Mouse (Mus musculus): ENCODE measurements around the gene Ncoa3. TPM values are rescaled to one million over a fixed set of nuclear protein-coding genes. Genes with fewer than 3 reads are reported as not detected.

Gene Ncoa3
- polyA plus RNA-seq, 1 experiment from 2014 or later, result 15.5 TPM

Other genes with a start within 250 kb of the Ncoa3 start
- gene Zmynd8, start 93.6 kb upstream of the Ncoa3 start, polyA plus RNA-seq (2015; fragmentation: Nextera tagmentation; extraction: Ambion mirVana), result 78.7 and 87.3 TPM in 2 replicates
- 88.1 and 94.5 TPM in 2 replicates for gene Sulf2, start 163.0 kb downstream of the Ncoa3 start, polyA plus RNA-seq (2015; fragmentation: Nextera tagmentation; extraction: Ambion mirVana)